Mouse (Mus musculus): ENCODE results near the gene Cartpt. TPM values are rescaled to one million over a fixed set of nuclear protein-coding genes. Genes with fewer than 3 reads are reported as not detected.

Cartpt gene
- polyA plus RNA-seq (2012; rRNA removed), result 0.21 TPM in 1 of 2 replicates, not detected in the other

GRCm38 (mm10) chr13:99900965-99901364, at the start of gene Cartpt:
Gene Cartpt, minus strand, starts transcription at chr13:99901091.
- Histone ChIP-seq H3K4me1 (ENCODE audit: control insufficient read depth, insufficient read depth, low read length) (no peaks in the 10 kb centered on the region), H3K4me3 (replicated peaks; ENCODE audit: extremely low read depth, low read depth, low read length) (no peak within 1 kb of the TSS)
- TF ChIP-seq CTCF (IDR thresholded peaks at IDR 0.05; ENCODE audit: insufficient read depth, low read length) (no peak), POLR2A (IDR thresholded peaks at IDR 0.05; ENCODE audit: borderline replicate concordance, extremely low read depth, low read depth, low read length) (no peak)
- WGBS, result 52% methylated on average over 9 of the region's 9 CpGs
- no peak for DNase-seq

DNA sequence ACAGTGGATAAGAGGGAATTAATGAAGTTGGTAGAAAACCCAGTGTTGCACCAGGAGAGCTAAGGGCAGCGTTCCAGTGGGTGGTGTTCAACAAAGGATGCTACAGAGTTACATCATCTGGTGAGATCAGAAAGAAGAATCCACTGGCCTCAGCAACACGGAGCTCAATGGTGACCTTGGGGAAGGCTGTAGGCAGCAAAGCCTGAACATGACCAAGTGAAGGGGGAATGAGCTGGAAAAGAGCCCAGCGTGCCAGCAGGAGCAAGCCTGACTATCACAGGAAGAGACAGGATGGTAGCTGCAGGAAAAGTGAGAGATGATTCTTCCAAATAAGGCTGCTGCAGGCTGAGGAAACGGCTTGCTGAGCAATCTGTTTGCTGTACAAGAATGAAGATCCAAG, 46.5 kb upstream of the Cartpt start:
- 67% methylated on average over 4 of the region's 4 CpGs for WGBS
- TF ChIP-seq POLR2A (IDR thresholded peaks at IDR 0.05; ENCODE audit: borderline replicate concordance, extremely low read depth, low read depth, low read length) (no peak), CTCF (IDR thresholded peaks at IDR 0.05; ENCODE audit: insufficient read depth, low read length) (no peak)
- DNase-seq, result no peak

GRCm38 (mm10) chr13:99943525-99943924, 42.6 kb upstream of the Cartpt start:
- Histone ChIP-seq H3K4me3 (replicated peaks; ENCODE audit: extremely low read depth, low read depth, low read length) (no peak overlapping the region), H3K4me1 (ENCODE audit: control insufficient read depth, insufficient read depth, low read length) (no peaks in the 10 kb centered on the region)
- WGBS, result 92% methylated on average over 2 of the region's 2 CpGs
- TF ChIP-seq CTCF (IDR thresholded peaks at IDR 0.05; ENCODE audit: insufficient read depth, low read length) (0 out of 2 replicates have a peak, but pooled peaks have one; percentile 7), POLR2A (IDR thresholded peaks at IDR 0.05; ENCODE audit: borderline replicate concordance, extremely low read depth, low read depth, low read length) (no peak)
- DNase-seq, result no peak

More for the DNA sequence above, 46.5 kb upstream of the Cartpt start:
- no peak overlapping the region for H3K4me3 ChIP-seq (replicated peaks; ENCODE audit: extremely low read depth, low read depth, low read length)
- no peaks in the 10 kb centered on the region for H3K4me1 ChIP-seq (ENCODE audit: control insufficient read depth, insufficient read depth, low read length)

GRCm38 (mm10) chr13:99940601-99941000, 39.7 kb upstream of the Cartpt start:
- Histone ChIP-seq H3K4me1 (ENCODE audit: control insufficient read depth, insufficient read depth, low read length) (no peaks in the 10 kb centered on the region), H3K4me3 (replicated peaks; ENCODE audit: extremely low read depth, low read depth, low read length) (no peak overlapping the region)
- TF ChIP-seq POLR2A (IDR thresholded peaks at IDR 0.05; ENCODE audit: borderline replicate concordance, extremely low read depth, low read depth, low read length), result no peak
- no peak for TF ChIP-seq CTCF (IDR thresholded peaks at IDR 0.05; ENCODE audit: insufficient read depth, low read length)
- WGBS, result 22% methylated on average over 2 of the region's 2 CpGs
- no peak for DNase-seq

- 52% methylated on average over 8 of the region's 8 CpGs for WGBS
- no peak for DNase-seq
Measured at GRCm38 (mm10) chr13:99939320-99939671, 38.4 kb upstream of the Cartpt start.

DNA sequence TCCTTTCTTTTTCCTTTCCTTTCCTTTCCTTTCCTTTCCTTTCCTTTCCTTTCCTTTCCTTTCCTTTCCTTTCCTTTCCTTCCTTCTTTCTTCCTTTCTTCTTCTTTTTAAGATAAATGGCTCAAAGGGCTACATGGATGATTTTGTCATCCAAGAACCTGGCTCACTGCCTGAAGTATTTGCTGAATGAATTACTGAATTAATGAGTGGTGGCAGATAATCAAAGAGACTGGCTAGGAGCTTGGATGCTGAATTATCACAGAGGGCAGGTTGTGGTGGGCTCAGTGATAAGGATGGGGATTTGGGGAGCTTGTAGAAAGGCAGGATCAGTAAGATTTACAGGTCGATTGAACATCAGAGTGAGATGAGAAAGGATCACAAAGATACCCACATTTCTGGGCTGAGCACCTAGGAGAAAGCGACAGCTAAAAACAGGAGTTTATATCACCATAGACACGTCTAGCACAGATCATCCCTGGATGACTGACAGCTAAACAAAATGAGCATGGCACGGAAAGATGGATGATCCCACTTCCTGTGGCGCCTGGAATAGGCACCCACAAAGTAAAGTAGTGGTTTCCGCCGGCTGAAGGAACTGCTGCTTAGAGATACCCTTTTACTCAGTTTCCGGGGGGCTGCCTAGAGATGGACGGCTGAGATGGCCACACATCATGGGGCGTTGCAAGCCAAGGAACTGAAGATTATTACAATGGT, 37.9 kb upstream of the Cartpt start:
- H3K4me1 ChIP-seq (ENCODE audit: control insufficient read depth, insufficient read depth, low read length), result no peaks in the 10 kb centered on the region
- DNase-seq, result no peak
- H3K4me3 ChIP-seq (replicated peaks; ENCODE audit: extremely low read depth, low read depth, low read length), result no peak overlapping the region
- TF ChIP-seq POLR2A (IDR thresholded peaks at IDR 0.05; ENCODE audit: borderline replicate concordance, extremely low read depth, low read depth, low read length) (no peak), CTCF (IDR thresholded peaks at IDR 0.05; ENCODE audit: insufficient read depth, low read length) (no peak)
- WGBS, result 56% methylated on average over 10 of the region's 10 CpGs

More at GRCm38 (mm10) chr13:99939320-99939671, 38.4 kb upstream of the Cartpt start:
- Histone ChIP-seq H3K4me1 (ENCODE audit: control insufficient read depth, insufficient read depth, low read length) (no peaks in the 10 kb centered on the region), H3K4me3 (replicated peaks; ENCODE audit: extremely low read depth, low read depth, low read length) (no peak overlapping the region)
- no peak for TF ChIP-seq CTCF (IDR thresholded peaks at IDR 0.05; ENCODE audit: insufficient read depth, low read length)
- TF ChIP-seq POLR2A (IDR thresholded peaks at IDR 0.05; ENCODE audit: borderline replicate concordance, extremely low read depth, low read depth, low read length), result no peak

GRCm38 (mm10) chr13:99937741-99938140, 36.9 kb upstream of the Cartpt start:
- no peak overlapping the region for H3K4me3 ChIP-seq (replicated peaks; ENCODE audit: extremely low read depth, low read depth, low read length)
- H3K4me1 ChIP-seq (ENCODE audit: control insufficient read depth, insufficient read depth, low read length), result no peaks in the 10 kb centered on the region
- TF ChIP-seq CTCF (IDR thresholded peaks at IDR 0.05; ENCODE audit: insufficient read depth, low read length) (no peak), POLR2A (IDR thresholded peaks at IDR 0.05; ENCODE audit: borderline replicate concordance, extremely low read depth, low read depth, low read length) (no peak)
- no peak for DNase-seq
- 64% methylated on average over 3 of the region's 3 CpGs for WGBS

DNA sequence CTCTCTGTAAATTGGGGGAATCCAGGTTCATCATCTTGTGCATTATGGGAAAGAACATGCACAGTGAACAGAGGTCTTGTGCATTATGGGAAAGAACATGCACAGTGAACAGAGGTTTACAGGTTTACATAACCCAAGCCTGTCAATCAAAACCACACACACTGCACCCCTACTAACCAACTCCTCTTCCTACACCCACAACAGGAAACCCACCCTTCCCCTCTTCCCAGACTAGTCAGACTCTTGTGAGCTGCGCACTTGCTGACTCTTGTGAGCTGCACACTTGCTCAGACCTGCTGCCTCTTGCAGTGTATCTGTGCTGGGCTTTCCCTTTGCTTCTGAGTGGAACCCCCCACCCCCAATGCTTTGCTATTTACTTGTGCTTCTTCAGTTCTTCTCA, 31.5 kb upstream of the Cartpt start:
- WGBS, result 52% methylated on average over 1 of the region's 1 CpGs
- TF ChIP-seq POLR2A (IDR thresholded peaks at IDR 0.05; ENCODE audit: borderline replicate concordance, extremely low read depth, low read depth, low read length), result no peak
- no peak for TF ChIP-seq CTCF (IDR thresholded peaks at IDR 0.05; ENCODE audit: insufficient read depth, low read length)
- H3K4me1 ChIP-seq (ENCODE audit: control insufficient read depth, insufficient read depth, low read length), result no peaks in the 10 kb centered on the region
- H3K4me3 ChIP-seq (replicated peaks; ENCODE audit: extremely low read depth, low read depth, low read length), result no peak overlapping the region
- no peak for DNase-seq

GRCm38 (mm10) chr13:99931502-99931901, 30.6 kb upstream of the Cartpt start:
- no peak for DNase-seq
- TF ChIP-seq CTCF (IDR thresholded peaks at IDR 0.05; ENCODE audit: insufficient read depth, low read length), result no peak
- no peak for TF ChIP-seq POLR2A (IDR thresholded peaks at IDR 0.05; ENCODE audit: borderline replicate concordance, extremely low read depth, low read depth, low read length)
- WGBS, result 85% methylated on average over 6 of the region's 6 CpGs
- Histone ChIP-seq H3K4me1 (ENCODE audit: control insufficient read depth, insufficient read depth, low read length) (no peaks in the 10 kb centered on the region), H3K4me3 (replicated peaks; ENCODE audit: extremely low read depth, low read depth, low read length) (no peak overlapping the region)

GRCm38 (mm10) chr13:99926249-99926648, 25.4 kb upstream of the Cartpt start:
- 65% methylated on average over 5 of the region's 5 CpGs for WGBS
- TF ChIP-seq CTCF (IDR thresholded peaks at IDR 0.05; ENCODE audit: insufficient read depth, low read length) (no peak), POLR2A (IDR thresholded peaks at IDR 0.05; ENCODE audit: borderline replicate concordance, extremely low read depth, low read depth, low read length) (no peak)
- Histone ChIP-seq H3K4me1 (ENCODE audit: control insufficient read depth, insufficient read depth, low read length) (no peaks in the 10 kb centered on the region), H3K4me3 (replicated peaks; ENCODE audit: extremely low read depth, low read depth, low read length) (no peak overlapping the region)
- no peak for DNase-seq

Data from lung, adult 2 months (tissue).